Mouse (Mus musculus) MEL (cell line): Measurements from ENCODE around the gene Epha10. TPM values are rescaled to one million over a fixed set of nuclear protein-coding genes. Genes with fewer than 3 reads are reported as not detected.

Experiments used
- DNase-seq: peaks from one replicate; pipeline ENCODE4 v3.0.0; 2011; ENCODE audit warnings: low read depth, low spot score
- H3K27ac ChIP-seq: 2 replicates; pipeline ENCODE4 v1.5.1; 2012; ENCODE audit warnings: low read depth, mild to moderate bottlenecking, control low read depth, low read length, moderate library complexity; ENCODE audit not compliant: control insufficient read depth
- H3K27me3 ChIP-seq, 2 experiments: fragments of 150-350 bp in 1 of 2; sonication (generic) in 1 of 2; 2 replicates each; pipeline ENCODE4 v1.6.1; 2012; ENCODE audit warnings: low read length in 2 of 2, mild to moderate bottlenecking in 2 of 2, improper control_type of control experiment in 1 of 2, moderate library complexity in 1 of 2; ENCODE audit not compliant: insufficient read depth in 2 of 2, control insufficient read depth in 1 of 2
- H3K36me3 ChIP-seq, 2 experiments: 2 replicates each; pipeline ENCODE4 v1.6.1; 2012 to 2014; ENCODE audit warnings: low read length in 2 of 2, improper control_type of control experiment in 1 of 2, inconsistent platforms in 1 of 2, mild to moderate bottlenecking in 1 of 2; ENCODE audit not compliant: insufficient read depth in 2 of 2, control insufficient read depth in 1 of 2
- H3K4me1 ChIP-seq, 2 experiments: fragments of 150-350 bp in 1 of 2; sonication (generic) in 1 of 2; 2 replicates each; pipeline ENCODE4 v1.6.1; 2012; ENCODE audit warnings: low read length in 2 of 2, improper control_type of control experiment in 1 of 2, mild to moderate bottlenecking in 1 of 2; ENCODE audit not compliant: insufficient read depth in 2 of 2, control insufficient read depth in 1 of 2
- H3K4me3 ChIP-seq, 2 experiments: fragments of 150-350 bp in 1 of 2; sonication (generic) in 1 of 2; 2 replicates each; pipeline ENCODE4 v1.5.1; 2012; ENCODE audit warnings: low read depth in 2 of 2, low read length in 2 of 2, mild to moderate bottlenecking in 2 of 2, moderate library complexity in 2 of 2, control low read depth in 1 of 2, improper control_type of control experiment in 1 of 2; ENCODE audit not compliant: control insufficient read depth in 1 of 2, insufficient read depth in 1 of 2
- H3K79me2 ChIP-seq: 2 replicates; pipeline ENCODE4 v1.6.1; 2012; ENCODE audit warnings: mild to moderate bottlenecking, low read length, moderate library complexity; ENCODE audit not compliant: control insufficient read depth, poor library complexity, insufficient read depth
- H3K9ac ChIP-seq: 2 replicates; pipeline ENCODE4 v1.6.1; 2012; ENCODE audit warnings: low read depth, mild to moderate bottlenecking, control low read depth, low read length, moderate library complexity; ENCODE audit not compliant: control insufficient read depth, poor library complexity, severe bottlenecking
- H3K9me3 ChIP-seq: fragments of 150-350 bp; sonication (generic); replicated peaks from 2 replicates; pipeline ENCODE4 v1.6.1; 2012; ENCODE audit warnings: mild to moderate bottlenecking, low read length, improper control_type of control experiment, moderate library complexity; ENCODE audit not compliant: insufficient read depth
- CHD1 ChIP-seq: IDR thresholded peaks from 2 replicates; pipeline ENCODE4 v1.6.1; 2012; ENCODE audit warnings: low read depth, mild to moderate bottlenecking, inconsistent platforms, low read length, improper control_type of control experiment
- CTCF ChIP-seq, 3 experiments: IDR thresholded peaks in 2 of 3; conservative IDR thresholded peaks in 1 of 3; 2 replicates each; pipeline ENCODE4 v1.5.1; 2011 to 2012; ENCODE audit warnings: low read length in 3 of 3, low read depth in 2 of 3, mild to moderate bottlenecking in 2 of 3, improper control_type of control experiment in 1 of 3, inconsistent platforms in 1 of 3, mixed read lengths in 1 of 3, moderate library complexity in 1 of 3; ENCODE audit not compliant: control insufficient read depth in 1 of 3, insufficient read depth in 1 of 3, poor library complexity in 1 of 3, severe bottlenecking in 1 of 3
- E2F4 ChIP-seq: IDR thresholded peaks from 2 replicates; pipeline ENCODE4 v1.6.1; 2011; ENCODE audit warnings: low read depth, low read length, improper control_type of control experiment, borderline replicate concordance
- ELF1 ChIP-seq: IDR thresholded peaks from 2 replicates; pipeline ENCODE4 v1.6.1; 2014; ENCODE audit warnings: low read depth, mild to moderate bottlenecking, inconsistent platforms, low read length, improper control_type of control experiment, moderate library complexity
- GABPA ChIP-seq: IDR thresholded peaks from 2 replicates; pipeline ENCODE4 v1.6.1; 2012; ENCODE audit warnings: low read depth, mild to moderate bottlenecking, inconsistent platforms, low read length, improper control_type of control experiment, moderate library complexity
- HCFC1 ChIP-seq: IDR thresholded peaks from 2 replicates; pipeline ENCODE4 v1.6.1; 2012; ENCODE audit warnings: low read depth, mild to moderate bottlenecking, inconsistent platforms, low read length, improper control_type of control experiment, moderate library complexity
- JUND ChIP-seq: IDR thresholded peaks from 2 replicates; pipeline ENCODE4 v1.6.1; 2011; ENCODE audit warnings: low read depth, mild to moderate bottlenecking, improper control_type of control experiment, low read length
- MAX ChIP-seq: IDR thresholded peaks from 2 replicates; pipeline ENCODE4 v1.6.1; 2011; ENCODE audit warnings: low read length, improper control_type of control experiment
- MXI1 ChIP-seq: IDR thresholded peaks from 2 replicates; pipeline ENCODE4 v1.6.1; 2011; ENCODE audit warnings: mild to moderate bottlenecking, low read depth, low read length, improper control_type of control experiment
- MYB ChIP-seq: IDR thresholded peaks from 2 replicates; pipeline ENCODE4 v1.6.1; 2011; ENCODE audit warnings: mild to moderate bottlenecking, low read depth, low read length, improper control_type of control experiment
- POLR2AphosphoS2 ChIP-seq: IDR thresholded peaks from 2 replicates; pipeline ENCODE4 v1.6.1; 2011; ENCODE audit warnings: low read length, improper control_type of control experiment
- RCOR1 ChIP-seq: IDR thresholded peaks from 2 replicates; pipeline ENCODE4 v1.6.1; 2012; ENCODE audit warnings: low read depth, mild to moderate bottlenecking, inconsistent platforms, low read length, improper control_type of control experiment
- SIN3A ChIP-seq: IDR thresholded peaks from 2 replicates; pipeline ENCODE4 v1.6.1; 2012; ENCODE audit warnings: low read length, improper control_type of control experiment, inconsistent platforms
- SMC3 ChIP-seq: IDR thresholded peaks from 2 replicates; pipeline ENCODE4 v1.6.1; 2011; ENCODE audit warnings: low read depth, low read length, improper control_type of control experiment
- TAL1 ChIP-seq: IDR thresholded peaks from 2 replicates; pipeline ENCODE4 v1.6.1; 2012; ENCODE audit warnings: mild to moderate bottlenecking, inconsistent platforms, low read length, moderate library complexity, mixed read lengths
- USF1 ChIP-seq: IDR thresholded peaks from 2 replicates; pipeline ENCODE4 v1.6.1; 2014; ENCODE audit warnings: low read depth, mild to moderate bottlenecking, inconsistent platforms, low read length, improper control_type of control experiment, moderate library complexity
- USF2 ChIP-seq, 2 experiments: IDR thresholded peaks; 2 replicates each; pipeline ENCODE4 v1.6.1; 2011 to 2012; ENCODE audit warnings: improper control_type of control experiment in 2 of 2, low read length in 2 of 2, borderline replicate concordance in 1 of 2, inconsistent platforms in 1 of 2, low read depth in 1 of 2, mild to moderate bottlenecking in 1 of 2; ENCODE audit not compliant: insufficient read depth in 1 of 2
- ZC3H11A ChIP-seq: IDR thresholded peaks from 2 replicates; pipeline ENCODE4 v1.6.1; 2012; ENCODE audit warnings: low read depth, mild to moderate bottlenecking, inconsistent platforms, low read length, improper control_type of control experiment
- ZNF384 ChIP-seq: IDR thresholded peaks from 2 replicates; pipeline ENCODE4 v1.6.1; 2012; ENCODE audit warnings: low read depth, mild to moderate bottlenecking, inconsistent platforms, low read length, improper control_type of control experiment
- polyA plus RNA-seq, 2 experiments: library from polyadenylated mRNA; stranded (reverse) in 1 of 2; unstranded in 1 of 2; fragments of >175 nt in 1 of 2; fragments of >200 nt in 1 of 2; gene quantifications; 2 replicates each; pipeline versions ENCODE4 v1.2.1 to v1.2.4; 2012; ENCODE audit warnings: low replicate concordance in 2 of 2, low read depth in 1 of 2; ENCODE audit not compliant: insufficient read length in 2 of 2, insufficient read depth in 1 of 2, missing spikeins in 1 of 2
- total RNA-seq: library from RNA; depleted of rRNA; stranded (reverse); fragments of 300-350 nt; gene quantifications from 2 replicates; pipeline ENCODE4 v1.2.3, GENCODE M21; 2012

Epha10 gene
- total and polyA plus RNA-seq, 3 experiments, result not detected

DNA sequence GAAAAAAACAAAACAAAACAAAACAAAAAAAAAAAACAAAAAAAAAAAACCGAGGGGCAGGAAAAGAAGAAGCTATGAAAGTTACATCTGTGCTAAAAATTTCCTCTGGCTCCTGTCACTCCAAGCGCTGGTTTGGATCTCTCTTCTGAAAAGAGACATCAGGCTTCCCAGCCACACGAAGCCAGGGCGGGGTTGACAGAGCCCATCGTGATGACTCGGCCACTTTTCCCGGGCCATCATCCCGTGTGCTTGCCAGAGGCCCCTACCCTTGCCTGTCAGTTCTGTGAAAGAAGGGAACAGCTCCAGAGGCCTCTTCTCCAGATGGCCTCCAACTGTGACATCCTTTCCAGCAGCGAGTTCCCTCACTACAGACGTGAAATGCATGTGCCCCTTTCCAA, 70.3 kb downstream of the Epha10 start:
- no peak for DNase-seq
- Histone ChIP-seq H3K27ac (no peak overlapping the region), H3K9me3 (no peaks in the 10 kb centered on the region), H3K9ac (no peak overlapping the region), H3K36me3 (no peaks in the 10 kb centered on the region), H3K27me3 (no peaks in the 10 kb centered on the region)
- TF ChIP-seq RCOR1 (no peak), USF1 (no peak), POLR2AphosphoS2 (no peak), MXI1 (no peak), E2F4 (no peak), SIN3A (no peak), GABPA (no peak), ZC3H11A (no peak), JUND (no peak), HCFC1 (no peak), ELF1 (no peak), MAX (no peak), CHD1 (no peak), CTCF (IDR thresholded peaks at IDR 0.05 in 2 of 3, conservative IDR thresholded peaks at IDR 0.05 in 1 of 3; ENCODE audit: control insufficient read depth in 1 of 3, insufficient read depth in 1 of 3, low read depth in 2 of 3, low read length in 3 of 3, poor library complexity in 1 of 3, severe bottlenecking in 1 of 3) (no peak), MYB (no peak)
- TF ChIP-seq, all 39 proteins: peak for 0
- Histone ChIP-seq H3K4me3 (no peak overlapping the region), H3K4me1 (no peaks in the 10 kb centered on the region), H3K79me2 (no peaks in the 10 kb centered on the region)

- H3K4me3 ChIP-seq, result no peak overlapping the region
- no peaks in the 10 kb centered on the region for H3K4me1 ChIP-seq
- no peak overlapping the region for H3K27ac ChIP-seq
- DNase-seq, result no peak
- H3K36me3 ChIP-seq, result no peaks in the 10 kb centered on the region
- no peaks in the 10 kb centered on the region for H3K9me3 ChIP-seq
- H3K9ac ChIP-seq, result no peak overlapping the region
- H3K79me2 ChIP-seq, result no peaks in the 10 kb centered on the region
- TF ChIP-seq ELF1, result no peak
- no peak for TF ChIP-seq ZNF384
- TF ChIP-seq E2F4, result no peak
- no peak for TF ChIP-seq TAL1
- TF ChIP-seq USF2 (IDR thresholded peaks at IDR 0.05; ENCODE audit: borderline replicate concordance in 1 of 2, insufficient read depth in 1 of 2, low read depth in 1 of 2, low read length in 2 of 2), result no peak
- TF ChIP-seq MXI1, result no peak
- TF ChIP-seq SMC3, result no peak
- TF ChIP-seq RCOR1, result no peak
- TF ChIP-seq MYB, result no peak
- H3K27me3 ChIP-seq, result no peaks in the 10 kb centered on the region
Measured at GRCm38 (mm10) chr4:124953546-124953945, 72.8 kb downstream of the Epha10 start.
